Mouse (Mus musculus) right cerebral cortex, postnatal 14 days (tissue): ENCODE data around the gene Kansl2.
A peak's percentile ranks its signal among the peaks of the same experiment; 100 is the strongest.
"Not testable (repeated sequence)": the region's sequence is repeated elsewhere in the genome, so short reads cannot be mapped to it uniquely, and the experiment has no call there.

Experiments
- DNase-seq: peaks from one replicate; pipeline ENCODE4 v3.0.0; 2022

Kansl2 gene

DNA sequence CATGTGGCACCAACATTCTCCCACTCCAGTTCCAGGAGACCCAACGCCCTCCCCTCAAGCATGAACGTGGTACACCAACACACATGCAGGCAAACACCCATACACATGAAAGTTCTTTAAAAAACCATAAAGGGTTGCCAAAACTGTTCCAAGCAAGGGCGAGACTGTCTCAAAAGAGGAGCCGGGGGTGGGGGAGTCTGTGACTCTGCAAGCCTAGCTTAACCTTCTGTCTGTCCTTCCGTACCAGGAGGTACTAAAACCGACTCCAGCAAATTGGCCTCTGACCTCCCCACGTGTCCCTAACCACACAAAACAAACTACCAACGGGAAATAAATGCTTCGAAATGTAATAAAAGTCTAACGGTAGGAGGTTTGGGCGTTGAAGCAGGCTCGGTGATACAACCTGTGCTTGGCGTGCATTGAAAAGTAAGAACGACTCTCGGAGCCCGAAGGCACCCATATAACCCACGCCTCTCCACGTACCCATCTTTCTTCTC, 981 bp downstream of the Kansl2 start:
- no peak for DNase-seq

DNA sequence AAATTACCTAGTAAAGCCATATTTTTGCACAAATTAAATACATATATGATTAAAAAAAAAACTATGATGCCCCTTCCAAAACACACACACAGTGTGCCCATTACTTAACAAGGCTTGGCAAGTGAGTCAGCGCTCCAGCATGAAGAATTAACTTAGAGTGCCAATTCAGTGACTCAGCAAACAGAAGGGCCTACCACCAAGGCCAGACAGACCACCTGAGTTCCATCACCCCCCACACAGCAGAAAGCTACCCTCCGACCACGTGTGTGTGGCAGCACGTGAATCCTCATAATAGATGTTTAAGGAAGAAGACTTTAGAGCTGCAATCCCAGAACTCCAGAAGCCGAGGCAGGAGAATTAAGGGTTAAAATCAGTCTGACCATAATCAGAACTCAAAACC, 1.8 kb downstream of the Kansl2 start:
- DNase-seq: no peak

DNA sequence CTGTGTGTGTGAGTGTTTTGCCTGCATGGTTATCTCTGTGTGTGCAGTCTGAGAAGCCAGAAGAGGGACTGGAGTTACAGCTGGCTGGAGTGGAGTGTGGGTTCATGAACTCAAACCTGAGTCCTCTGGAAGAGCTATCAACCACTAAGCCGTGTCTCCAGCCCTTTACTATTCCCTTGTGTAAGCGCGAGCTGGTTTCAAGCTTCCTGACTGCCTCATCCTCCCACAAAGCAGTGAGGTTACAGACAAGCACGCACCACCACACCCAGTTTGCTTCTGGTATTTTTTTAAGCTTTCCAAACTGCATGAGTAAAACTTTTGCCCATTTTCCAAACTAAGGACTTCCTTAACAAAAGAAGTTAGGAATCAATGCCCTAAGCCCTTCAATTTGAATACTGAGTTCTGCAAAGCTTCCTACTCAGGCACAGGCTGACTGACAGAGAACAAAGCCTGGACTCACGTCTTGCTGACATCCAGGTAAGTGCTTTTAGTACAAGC, 5.9 kb downstream of the Kansl2 start:
- DNase-seq: no peak

DNA sequence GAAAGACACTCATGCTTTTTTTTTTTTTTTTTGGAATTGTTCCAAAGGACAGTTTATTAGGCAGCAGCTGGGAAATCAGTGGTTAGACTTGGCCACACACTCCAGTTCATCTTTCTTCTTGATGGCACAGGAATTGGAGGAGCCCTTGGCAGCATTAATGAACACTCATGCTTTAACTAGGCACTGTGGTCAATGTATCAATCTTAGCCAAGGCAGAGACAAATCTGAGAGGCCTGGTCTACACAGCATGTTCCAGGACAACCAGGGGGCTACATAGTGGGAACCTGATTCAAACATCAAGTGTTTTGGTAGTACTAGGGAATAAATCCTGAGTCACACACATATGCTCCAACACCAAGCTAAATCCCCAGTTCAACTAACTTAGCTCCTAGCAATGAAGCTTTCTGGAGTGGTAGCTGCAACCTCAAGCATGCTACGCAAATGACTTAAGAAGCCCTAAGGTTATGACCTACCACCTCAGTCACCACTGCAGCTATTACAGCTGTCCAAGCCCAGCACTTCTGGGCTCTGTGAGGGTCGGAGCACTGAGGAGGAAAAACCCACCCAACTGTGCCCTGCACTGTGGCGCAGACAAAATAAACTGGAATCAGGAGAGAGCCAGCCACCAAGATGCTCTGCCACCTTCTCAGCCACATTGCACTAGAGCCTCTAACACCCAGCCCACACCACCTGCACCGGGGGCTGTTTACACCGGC, 6.8 kb downstream of the Kansl2 start:
- DNase-seq: no peak

DNA sequence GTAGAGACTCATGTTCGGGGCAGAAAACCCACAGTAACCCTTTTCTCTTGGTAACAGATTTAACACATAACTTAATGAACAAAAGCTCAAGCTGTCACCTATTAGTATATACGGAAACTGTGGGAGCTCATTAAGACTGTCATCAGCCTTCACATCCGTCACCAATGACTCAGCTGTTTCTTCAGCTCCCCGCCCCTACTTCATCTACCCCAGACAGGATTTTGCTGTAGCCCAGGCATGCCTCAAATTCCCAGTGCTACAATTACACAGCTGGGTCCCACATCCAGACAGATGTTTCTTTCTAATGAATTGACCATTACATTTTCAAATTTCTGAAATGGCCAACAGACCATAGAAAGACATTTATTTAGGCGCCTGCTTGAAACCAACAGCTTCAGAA, 8.0 kb downstream of the Kansl2 start:
- DNase-seq: no peak

DNA sequence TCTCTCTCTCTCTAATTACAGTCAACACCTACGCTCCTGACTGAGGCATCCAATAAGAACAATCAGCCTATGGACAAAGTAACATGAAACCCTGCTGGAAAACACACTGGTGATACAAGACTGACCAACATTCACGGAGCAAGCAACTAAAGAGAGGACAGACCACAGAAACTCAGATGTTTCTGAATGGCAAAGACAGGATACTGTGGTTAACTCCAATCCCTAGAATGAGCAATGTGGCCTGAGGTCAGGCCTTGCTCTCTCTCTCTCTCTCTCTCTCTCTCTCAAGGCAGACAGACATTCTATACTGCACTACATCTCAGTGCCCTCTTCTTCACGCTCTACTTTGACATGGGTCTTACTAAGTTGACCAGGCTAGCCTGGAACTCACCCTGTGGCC, 12.8 kb downstream of the Kansl2 start:
- DNase-seq: no peak

DNA sequence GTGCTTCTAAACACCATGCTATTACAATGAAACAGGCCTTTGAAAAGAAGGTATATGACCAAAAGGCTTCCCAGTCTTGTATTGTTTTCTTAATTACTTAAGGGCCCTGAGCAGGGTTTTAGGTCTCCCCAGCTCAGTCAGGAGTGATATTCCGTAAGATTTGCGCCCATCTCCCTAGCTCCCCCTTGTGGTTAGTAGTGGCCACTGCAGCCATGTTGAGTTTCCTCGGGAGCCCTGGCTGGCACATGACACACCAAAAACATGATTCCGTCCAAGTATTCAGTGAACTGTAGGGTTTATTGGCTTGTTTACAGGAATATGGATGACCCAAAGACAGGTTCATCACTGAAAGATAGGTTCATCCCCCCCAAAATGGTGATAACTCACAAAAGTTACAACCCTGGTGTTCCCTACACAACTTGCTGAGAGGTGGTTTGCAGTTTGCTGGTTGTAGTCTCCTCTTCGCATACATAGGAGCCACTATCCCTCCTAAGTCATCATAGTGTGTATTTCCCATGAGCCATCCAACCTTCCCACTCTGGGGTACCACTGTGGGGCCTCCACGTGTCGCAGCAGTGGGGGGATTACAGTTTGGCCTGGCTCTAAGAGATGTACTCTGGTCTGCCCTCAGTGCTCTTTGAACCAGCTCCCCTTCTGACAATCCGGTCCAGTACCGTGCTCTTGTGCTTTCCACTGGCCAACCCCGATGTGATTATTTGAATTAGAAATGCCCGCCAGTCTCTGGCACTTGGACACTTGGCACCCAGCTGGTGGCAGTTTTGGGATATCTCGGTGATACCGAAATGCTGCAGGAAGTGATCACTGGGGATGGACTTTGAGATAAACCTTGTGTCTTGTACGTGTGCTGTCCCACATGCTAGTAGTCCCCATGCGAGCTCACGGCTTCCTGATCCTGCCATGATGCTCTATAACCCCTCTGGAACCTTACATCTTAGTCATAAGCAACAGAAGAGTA, 16.4 kb downstream of the Kansl2 start:
- peak; percentile 56 for DNase-seq

DNA sequence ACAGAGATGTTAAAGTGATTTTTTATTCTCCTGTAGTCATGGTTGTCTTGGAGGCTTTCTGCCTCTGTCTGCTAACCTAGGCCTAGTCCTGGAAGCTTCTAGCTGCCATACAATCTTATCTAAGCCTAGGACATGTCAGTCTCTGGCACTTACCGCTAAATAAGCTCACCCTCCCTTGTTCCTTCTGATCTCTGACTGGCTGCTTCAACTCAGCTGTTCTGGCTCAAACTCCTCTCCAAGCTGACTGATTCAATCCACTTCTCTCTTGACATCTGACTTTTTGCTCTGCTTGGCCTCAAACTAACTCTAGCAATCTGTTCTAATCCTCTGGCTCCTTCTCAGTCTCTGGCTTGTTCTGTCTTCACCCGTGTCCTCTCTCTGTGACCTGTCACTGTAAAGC, 19.2 kb downstream of the Kansl2 start:
- DNase-seq: not testable (repeated sequence)

DNA sequence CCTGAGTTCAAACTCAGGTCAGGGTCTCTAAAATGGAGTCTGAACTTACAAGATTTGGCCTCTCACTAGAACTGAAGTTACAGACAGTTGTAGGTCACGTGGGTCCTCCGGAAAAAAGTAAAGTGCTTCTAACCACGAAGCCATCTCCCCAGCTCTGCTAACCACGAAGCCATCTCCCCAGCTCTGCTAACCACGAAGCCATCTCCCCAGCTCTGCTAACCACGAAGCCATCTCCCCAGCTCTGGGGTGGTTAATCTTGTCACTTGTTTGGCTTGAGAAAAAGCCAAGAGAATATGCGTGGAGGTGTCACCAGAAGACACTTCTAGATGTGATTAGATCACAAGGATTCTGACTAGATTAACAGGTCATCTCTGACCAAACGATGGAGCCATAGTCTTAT, 19.9 kb downstream of the Kansl2 start:
- no peak for DNase-seq

DNA sequence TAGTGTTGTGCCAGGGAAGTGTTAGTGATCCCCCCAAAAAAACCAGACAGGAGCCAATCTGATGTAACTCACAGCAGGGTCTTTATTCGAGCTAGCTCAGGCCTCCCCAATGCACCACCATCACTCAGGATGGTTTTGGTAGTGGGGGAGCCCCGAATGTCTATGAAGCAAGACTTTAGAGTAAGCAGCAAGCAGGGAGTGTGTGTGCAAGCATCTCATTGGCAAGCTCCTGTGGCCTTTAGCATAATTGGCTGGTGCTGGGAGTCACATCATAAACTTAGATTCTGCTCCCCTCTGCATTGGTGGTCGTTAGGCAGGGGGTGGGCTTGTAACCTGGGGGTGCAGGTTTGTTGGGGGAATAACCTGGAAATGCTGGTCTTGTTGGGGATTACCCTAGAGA, 20.4 kb downstream of the Kansl2 start:
- not testable (repeated sequence) for DNase-seq

DNA sequence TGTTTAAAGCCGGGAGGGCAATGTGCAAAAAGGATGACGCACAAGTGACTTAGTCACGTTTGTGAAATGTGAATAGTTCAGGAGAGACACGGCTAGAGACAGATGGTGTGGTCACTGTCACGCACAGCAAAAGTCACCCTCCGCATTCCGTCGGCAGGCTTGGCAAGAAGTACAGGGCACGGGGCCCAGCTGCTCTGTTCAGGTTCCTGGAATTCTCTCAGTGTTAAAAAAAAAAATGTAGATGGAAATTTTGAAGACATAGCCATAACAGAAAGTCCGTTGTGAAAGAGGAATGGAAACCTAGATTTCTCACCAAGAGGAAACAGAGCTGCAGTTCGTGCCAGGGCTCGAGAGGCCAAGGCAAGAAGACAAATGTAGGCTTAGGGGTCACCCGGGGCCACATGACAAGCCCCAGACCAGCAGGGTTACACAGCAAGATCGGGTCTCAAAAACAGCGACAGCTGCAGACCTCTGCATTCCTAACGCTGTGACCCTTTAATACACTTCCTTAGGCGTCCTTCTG, 21.2 kb downstream of the Kansl2 start:
- peak; percentile 51 for DNase-seq

DNA sequence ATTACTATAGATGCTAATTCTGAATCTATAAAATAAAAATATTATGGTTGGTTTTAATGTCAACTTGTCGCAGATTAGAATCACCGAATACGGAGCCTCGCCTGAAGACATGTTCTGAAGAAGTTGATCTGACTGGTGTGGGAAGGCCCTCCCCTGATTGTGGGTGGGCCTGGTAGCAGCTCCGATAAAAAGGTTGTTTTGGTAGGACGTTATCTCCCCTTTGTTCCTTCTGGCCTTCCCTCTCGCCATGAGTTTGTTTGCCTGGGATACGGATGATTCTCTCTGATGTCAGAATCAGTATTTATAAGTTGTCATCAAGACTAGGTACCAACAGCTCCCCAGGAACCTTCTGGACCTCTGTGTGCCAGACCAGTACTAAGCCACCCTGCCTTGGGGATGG, 21.8 kb downstream of the Kansl2 start:
- no peak for DNase-seq

DNA sequence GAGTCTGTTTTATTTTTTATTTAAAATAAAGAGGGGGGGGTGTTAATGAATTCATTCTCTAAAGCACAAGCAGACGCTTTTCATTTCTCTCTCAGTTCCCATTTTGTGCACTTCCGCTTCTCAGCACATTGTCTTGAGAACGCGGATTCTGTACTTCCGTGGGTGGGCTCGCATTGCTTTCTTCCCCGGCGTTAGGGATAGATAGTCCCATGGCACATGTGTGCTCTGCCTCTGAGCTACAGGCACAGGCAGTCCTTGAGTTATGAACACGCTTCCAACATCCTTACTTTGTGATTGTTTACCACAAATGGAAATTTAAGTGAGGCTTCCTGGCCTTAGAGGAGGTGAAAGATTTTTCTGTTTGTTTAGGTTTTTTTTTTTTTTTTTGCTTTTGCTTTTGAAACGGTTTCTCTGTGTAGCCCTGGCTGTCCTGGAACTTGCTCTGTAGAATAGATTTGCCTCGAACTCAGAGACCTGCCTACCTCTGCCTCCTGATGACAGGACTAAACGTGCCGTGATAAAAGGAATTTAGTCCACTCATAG, 22.6 kb downstream of the Kansl2 start:
- DNase-seq: no peak

DNA sequence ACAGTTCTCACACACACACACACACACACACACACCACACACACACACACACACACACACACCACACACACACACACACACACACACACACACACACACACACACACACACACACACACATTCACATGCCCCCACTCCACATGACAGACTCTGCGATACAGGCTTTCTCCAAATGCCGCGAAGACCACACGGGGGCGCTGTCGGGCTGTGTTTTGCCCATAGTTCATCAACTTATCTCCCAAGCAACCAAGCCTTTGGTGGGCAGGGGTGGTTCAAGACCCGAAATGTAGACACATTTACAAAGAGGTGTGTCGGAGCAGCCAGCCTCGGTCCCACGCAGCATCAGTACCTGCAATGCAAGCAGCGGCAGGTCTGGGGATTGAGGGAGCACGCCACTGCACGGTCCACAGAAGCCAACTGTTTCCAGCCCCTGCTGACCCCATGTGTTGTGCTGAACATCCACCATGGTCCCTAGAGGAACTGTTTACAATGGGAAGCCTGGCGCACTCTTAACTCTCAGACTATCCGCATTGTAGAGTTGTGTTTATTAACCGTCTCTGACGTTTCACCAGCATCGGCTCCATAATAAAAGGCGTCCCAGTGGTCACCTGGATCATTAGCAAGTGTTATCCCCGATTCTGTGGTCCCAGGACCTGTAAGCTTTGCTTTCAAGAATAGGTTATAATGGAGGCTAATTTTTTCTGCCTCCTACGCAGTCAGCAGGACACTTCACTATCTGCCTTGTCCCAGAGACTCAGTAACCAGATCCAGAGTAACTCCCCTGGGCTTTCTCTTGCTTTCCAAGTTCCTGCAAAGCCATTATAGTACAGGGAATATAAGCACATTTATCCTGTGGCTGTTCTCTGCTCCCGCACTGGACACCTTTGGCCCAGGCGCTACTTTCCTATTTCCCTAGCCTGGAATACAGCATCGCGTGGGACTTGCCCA, 23.4 kb downstream of the Kansl2 start:
- peak; percentile 79 for DNase-seq

DNA sequence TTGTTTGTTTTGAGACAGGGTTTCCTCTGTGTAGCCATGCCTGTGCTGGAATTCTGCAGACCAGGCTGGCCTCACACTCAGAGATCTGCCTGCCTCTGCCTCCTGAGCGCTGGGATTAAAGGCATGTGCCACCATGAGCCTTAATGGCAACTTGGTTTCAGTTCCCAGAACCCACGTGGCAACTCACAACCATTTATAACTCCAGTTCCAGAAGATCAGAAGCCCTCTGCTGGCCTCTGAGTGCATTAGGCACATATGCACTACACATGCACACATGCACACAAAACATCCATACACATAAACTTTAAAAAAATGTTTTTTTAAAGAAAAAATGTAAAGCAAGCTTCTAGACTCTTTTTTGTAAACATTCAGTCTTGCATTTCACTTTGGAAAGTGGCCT, 24.7 kb downstream of the Kansl2 start:
- no peak for DNase-seq

DNA sequence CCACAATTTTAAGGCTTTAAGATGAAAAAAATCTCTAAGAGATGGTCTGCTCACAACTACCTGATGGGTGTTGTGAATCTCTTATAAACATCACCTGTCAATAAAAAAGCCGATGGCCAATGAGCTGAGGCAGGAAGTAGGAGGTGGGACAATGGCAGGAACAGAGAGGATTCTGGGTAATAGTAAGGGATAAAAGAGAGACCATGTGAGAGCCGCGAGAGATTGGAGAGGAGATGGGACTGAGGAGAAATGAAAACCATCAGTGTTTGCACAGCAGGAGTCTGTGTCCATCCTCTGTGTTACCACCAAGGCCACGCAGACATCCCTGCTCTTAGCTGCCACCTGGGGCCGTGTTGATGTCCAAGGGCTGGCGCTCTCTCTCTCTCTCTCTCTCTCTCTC, 26.7 kb downstream of the Kansl2 start:
- DNase-seq: no peak

DNA sequence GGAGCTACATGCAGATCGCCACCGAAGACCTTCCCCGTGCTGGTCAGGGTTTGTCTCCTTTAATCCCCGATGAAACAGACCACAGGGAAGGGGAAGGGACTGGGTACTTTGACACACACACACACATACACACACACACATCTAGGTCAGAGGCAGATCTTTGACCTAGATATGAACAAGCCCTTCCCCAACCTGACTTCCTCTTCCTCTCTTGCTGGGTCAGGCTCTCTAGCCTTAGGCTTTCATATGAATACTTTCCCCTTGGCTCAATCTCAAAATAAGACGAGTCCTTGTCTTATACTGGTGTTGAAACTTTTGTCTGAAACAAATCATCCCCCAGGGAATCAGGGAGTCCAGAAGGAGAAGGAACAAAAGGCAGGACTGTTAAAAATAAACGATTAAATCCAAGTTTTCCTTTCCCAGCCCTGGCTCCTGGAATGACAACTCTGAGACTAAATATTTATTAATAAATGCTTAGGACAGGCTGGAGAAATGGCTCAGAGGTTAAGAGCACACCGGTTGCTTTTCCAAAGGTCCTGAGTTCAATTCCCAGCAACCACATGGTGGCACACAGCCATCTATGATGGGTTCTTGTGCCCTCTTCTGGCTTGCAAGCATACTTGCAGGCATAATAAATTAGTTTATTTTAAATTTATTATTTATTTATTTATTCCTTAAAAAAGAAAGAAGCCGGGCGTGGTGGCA, 27.7 kb downstream of the Kansl2 start:
- no peak for DNase-seq

DNA sequence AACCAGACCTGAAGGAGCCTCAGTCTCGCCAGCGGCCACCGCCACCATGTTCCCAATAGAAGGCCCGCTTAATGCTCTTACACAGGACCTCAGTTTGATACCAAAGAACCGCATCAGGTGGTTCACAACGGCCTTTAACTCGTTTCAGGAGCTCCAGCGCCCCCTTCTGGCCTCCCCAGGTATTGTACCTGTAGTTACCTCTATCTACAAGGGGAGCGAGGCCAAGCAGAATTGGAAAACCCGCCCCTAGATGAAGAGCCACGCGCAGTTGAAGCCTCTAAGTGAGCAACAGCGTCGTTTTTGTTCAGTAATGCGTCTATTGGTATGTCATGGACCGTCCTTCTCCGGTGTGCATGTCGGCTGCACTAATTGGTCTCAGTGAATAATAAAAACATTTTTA, 29.6 kb downstream of the Kansl2 start:
- peak; percentile 86 for DNase-seq

DNA sequence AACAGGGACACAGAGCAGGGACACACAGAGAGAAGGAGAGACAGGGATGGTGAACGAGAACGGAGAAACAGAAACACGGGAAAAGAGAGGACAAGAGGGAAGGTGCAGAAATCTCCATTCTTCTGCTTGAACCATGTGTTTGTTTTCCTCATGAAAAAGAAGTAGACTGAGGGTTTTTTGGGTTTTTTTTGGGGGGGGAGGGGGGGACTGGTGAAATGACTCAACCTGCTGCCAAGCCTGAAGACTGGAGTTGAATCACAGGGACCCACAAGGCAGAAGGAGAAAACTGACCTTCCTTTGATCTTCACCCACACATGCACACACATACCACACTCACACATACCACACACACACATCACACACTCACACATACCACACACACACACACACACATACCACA, 30.7 kb downstream of the Kansl2 start:
- no peak for DNase-seq

DNA sequence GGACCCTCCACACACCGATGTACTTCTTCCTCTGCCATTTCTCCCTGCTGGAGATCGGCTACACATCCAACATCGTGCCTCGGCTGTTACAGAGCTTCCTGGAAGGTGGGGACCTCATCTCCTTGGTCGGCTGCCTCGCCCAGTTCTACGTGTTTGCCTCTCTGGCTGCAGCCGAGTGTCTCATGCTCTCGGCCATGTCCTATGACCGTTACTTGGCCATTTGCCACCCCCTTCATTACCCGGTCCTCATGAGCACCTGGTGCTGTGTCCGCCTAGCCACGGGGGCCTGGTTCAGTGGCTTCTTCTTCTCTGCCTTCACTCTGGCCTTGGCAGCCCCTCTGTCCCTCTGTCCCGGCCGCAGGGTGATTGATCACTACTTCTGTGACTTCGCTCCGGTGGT, 36.4 kb downstream of the Kansl2 start:
- no peak for DNase-seq

DNA sequence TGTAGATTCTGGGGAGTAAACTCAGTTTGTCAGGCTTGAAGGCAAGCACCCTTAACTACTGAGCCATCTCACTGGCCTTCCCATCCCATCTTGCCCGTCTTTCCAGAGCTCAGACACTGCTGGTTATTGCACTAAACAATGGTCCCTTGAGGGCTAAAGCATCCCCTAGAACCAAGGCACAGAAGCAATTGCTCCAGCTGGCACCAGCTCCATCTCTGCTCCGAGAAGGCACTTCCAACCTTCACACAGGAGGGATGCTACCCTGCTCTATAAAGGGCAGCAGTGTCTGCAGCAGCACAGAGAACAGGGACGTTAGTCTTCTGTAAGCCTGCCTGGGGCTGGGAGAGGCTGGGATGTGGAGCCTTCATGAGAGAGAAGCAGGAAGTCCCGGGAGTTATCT, 42.0 kb downstream of the Kansl2 start, which contains the start of gene Olfr279:
Gene Olfr279, plus strand, starts transcription at position 301 of the 400 bp plus-strand sequence.
- no peak for DNase-seq
